Mouse (Mus musculus): Measurements from ENCODE around the gene Bri3. TPM values are rescaled to one million over a fixed set of nuclear protein-coding genes. Genes with fewer than 3 reads are reported as not detected.

Gene Bri3
- total and polyA plus RNA-seq, 3 experiments = 21.6 to 40.5 TPM; not detected in 1

GRCm38 (mm10) chr5:144411702-144412101, 167.5 kb downstream of the Bri3 start:
- no peak for DNase-seq (ENCODE audit: low read depth, low spot score)
- Histone ChIP-seq H3K27me3 (ENCODE audit: control insufficient read depth in 1 of 2, insufficient read depth in 2 of 2, low read length in 2 of 2) (no peaks in the 10 kb centered on the region), H3K9me3 (replicated peaks; ENCODE audit: insufficient read depth, low read length) (no peaks in the 10 kb centered on the region), H3K9ac (ENCODE audit: control insufficient read depth, low read depth, low read length, poor library complexity, severe bottlenecking) (no peak overlapping the region), H3K27ac (ENCODE audit: control insufficient read depth, low read depth, low read length) (no peak overlapping the region), H3K4me3 (ENCODE audit: control insufficient read depth in 1 of 2, insufficient read depth in 1 of 2, low read depth in 2 of 2, low read length in 2 of 2) (no peak overlapping the region), H3K36me3 (ENCODE audit: control insufficient read depth in 1 of 2, insufficient read depth in 2 of 2, low read length in 2 of 2) (no peaks in the 10 kb centered on the region), H3K4me1 (ENCODE audit: control insufficient read depth in 1 of 2, insufficient read depth in 2 of 2, low read length in 2 of 2) (no peaks in the 10 kb centered on the region), H3K79me2 (ENCODE audit: control insufficient read depth, insufficient read depth, low read length, poor library complexity) (no peaks in the 10 kb centered on the region)
- TF ChIP-seq SIN3A (IDR thresholded peaks at IDR 0.05; ENCODE audit: low read length) = no peak

DNA sequence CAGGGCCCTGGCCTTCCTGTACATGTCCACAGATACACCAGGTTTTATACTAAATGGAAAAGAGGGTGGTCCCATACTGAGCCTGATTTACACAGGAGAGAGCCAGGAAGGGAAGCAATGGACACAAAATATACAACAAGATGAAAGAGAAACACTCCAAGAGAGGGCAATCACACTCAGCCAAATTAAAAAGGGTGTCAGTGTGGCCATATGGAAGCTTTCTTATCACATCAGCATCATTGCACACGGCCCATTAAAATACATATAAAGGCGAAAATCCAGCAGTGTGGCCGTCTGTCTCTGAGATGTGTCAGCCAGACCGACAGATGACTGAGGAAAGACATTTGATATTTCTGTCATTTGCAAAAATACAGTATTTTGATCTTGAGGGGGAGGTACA, 168.5 kb downstream of the Bri3 start:
- no peak for DNase-seq (ENCODE audit: low read depth, low spot score)
- Histone ChIP-seq H3K9me3 (replicated peaks; ENCODE audit: insufficient read depth, low read length) (no peaks in the 10 kb centered on the region), H3K27me3 (ENCODE audit: control insufficient read depth in 1 of 2, insufficient read depth in 2 of 2, low read length in 2 of 2) (no peaks in the 10 kb centered on the region), H3K4me1 (ENCODE audit: control insufficient read depth in 1 of 2, insufficient read depth in 2 of 2, low read length in 2 of 2) (no peaks in the 10 kb centered on the region), H3K4me3 (ENCODE audit: control insufficient read depth in 1 of 2, insufficient read depth in 1 of 2, low read depth in 2 of 2, low read length in 2 of 2) (no peak overlapping the region), H3K27ac (ENCODE audit: control insufficient read depth, low read depth, low read length) (no peak overlapping the region), H3K79me2 (ENCODE audit: control insufficient read depth, insufficient read depth, low read length, poor library complexity) (no peaks in the 10 kb centered on the region), H3K36me3 (ENCODE audit: control insufficient read depth in 1 of 2, insufficient read depth in 2 of 2, low read length in 2 of 2) (no peaks in the 10 kb centered on the region), H3K9ac (ENCODE audit: control insufficient read depth, low read depth, low read length, poor library complexity, severe bottlenecking) (no peak overlapping the region)
- no peak for TF ChIP-seq USF1 (IDR thresholded peaks at IDR 0.05; ENCODE audit: low read depth, low read length)
- TF ChIP-seq SMC3 (IDR thresholded peaks at IDR 0.05; ENCODE audit: low read depth, low read length) = no peak
- no peak for TF ChIP-seq JUND (IDR thresholded peaks at IDR 0.05; ENCODE audit: low read depth, low read length)
- no peak for TF ChIP-seq CHD2 (IDR thresholded peaks at IDR 0.05; ENCODE audit: low read length)
- TF ChIP-seq MYB (IDR thresholded peaks at IDR 0.05; ENCODE audit: low read depth, low read length) = no peak
- TF ChIP-seq POLR2A (IDR thresholded peaks at IDR 0.05; ENCODE audit: control insufficient read depth in 1 of 2, insufficient read depth in 1 of 2, low read depth in 1 of 2, low read length in 2 of 2, poor library complexity in 1 of 2) = no peak
- no peak for TF ChIP-seq MYC (IDR thresholded peaks at IDR 0.05; ENCODE audit: low read depth, low read length)
- TF ChIP-seq ETS1 (IDR thresholded peaks at IDR 0.05; ENCODE audit: low read depth, low read length) = no peak
- no peak for TF ChIP-seq ZC3H11A (IDR thresholded peaks at IDR 0.05; ENCODE audit: low read depth, low read length)
- TF ChIP-seq CHD1 (IDR thresholded peaks at IDR 0.05; ENCODE audit: low read depth, low read length) = no peak
- TF ChIP-seq MEF2A (IDR thresholded peaks at IDR 0.05; ENCODE audit: extremely low read depth, insufficient replicate concordance, low read depth, low read length, poor library complexity, severe bottlenecking) = no peak
- TF ChIP-seq GATA1 (IDR thresholded peaks at IDR 0.05; ENCODE audit: low read depth, low read length) = no peak
- no peak for TF ChIP-seq MAFK (IDR thresholded peaks at IDR 0.05; ENCODE audit: borderline replicate concordance, low read depth, low read length)
- TF ChIP-seq BHLHE40 (IDR thresholded peaks at IDR 0.05; ENCODE audit: borderline replicate concordance, low read depth, low read length) = no peak
- TF ChIP-seq ZNF384 (IDR thresholded peaks at IDR 0.05; ENCODE audit: low read depth, low read length) = no peak
- TF ChIP-seq MAX (IDR thresholded peaks at IDR 0.05; ENCODE audit: low read length) = no peak
- no peak for TF ChIP-seq MXI1 (IDR thresholded peaks at IDR 0.05; ENCODE audit: low read depth, low read length)
